Mouse (Mus musculus): ENCODE measurements around the gene Mettl6. TPM values are rescaled to one million over a fixed set of nuclear protein-coding genes. Genes with fewer than 3 reads are reported as not detected.

Gene Mettl6
- 10 to 100 TPM; 26.5 to 27.3 TPM for total RNA-seq (2021)

GRCm38 (mm10) chr14:31494975-31495455 is at the start of gene Mettl6:
Gene Mettl6 (minus strand): TSS chr14:31495040.
- intact Hi-C loops (cut with DNase I): no loop called here
- DNase-seq (ENCODE audit: extremely low spot score in 1 of 2, low spot score in 2 of 2): peak; percentile 88 to 93

DNA sequence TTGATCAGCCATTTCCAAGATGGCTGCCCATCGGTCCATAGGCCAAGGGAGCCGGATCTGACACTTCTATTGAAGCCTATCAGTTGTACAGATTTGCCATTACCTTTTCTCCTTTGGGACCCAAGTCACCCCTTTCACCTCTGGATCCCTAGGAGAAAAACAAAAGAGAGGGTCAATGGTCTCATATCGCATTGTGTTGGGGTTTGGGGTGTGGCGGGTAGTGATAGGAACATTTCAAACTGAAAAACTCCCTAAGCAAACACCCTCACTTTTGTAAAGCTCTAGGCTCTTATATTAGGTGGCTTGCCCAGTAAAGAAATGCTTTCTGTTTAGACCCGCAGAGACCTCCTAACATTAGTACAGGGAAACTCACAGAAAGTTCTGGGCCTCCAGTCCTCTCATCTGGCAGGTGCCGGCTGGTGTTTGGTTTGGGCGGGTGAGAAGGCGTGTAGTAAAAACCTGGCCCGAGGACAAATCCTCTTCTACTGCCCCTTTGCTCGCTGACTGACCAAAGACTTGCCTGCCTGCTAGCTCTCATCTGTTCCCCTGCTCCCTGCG is 49.1 kb upstream of the Mettl6 start:
- intact Hi-C loops (cut with DNase I): no loop called here

GRCm38 (mm10) chr14:31537298-31537697 is 42.5 kb upstream of the Mettl6 start:
- DNase-seq (ENCODE audit: extremely low spot score in 1 of 2, low spot score in 2 of 2): peak; percentile 7 to 41
- intact Hi-C loops (cut with DNase I): no loop called here

More for the DNA sequence above, 49.1 kb upstream of the Mettl6 start:
- no peak for DNase-seq (ENCODE audit: extremely low spot score in 1 of 2, low spot score in 2 of 2)

DNA sequence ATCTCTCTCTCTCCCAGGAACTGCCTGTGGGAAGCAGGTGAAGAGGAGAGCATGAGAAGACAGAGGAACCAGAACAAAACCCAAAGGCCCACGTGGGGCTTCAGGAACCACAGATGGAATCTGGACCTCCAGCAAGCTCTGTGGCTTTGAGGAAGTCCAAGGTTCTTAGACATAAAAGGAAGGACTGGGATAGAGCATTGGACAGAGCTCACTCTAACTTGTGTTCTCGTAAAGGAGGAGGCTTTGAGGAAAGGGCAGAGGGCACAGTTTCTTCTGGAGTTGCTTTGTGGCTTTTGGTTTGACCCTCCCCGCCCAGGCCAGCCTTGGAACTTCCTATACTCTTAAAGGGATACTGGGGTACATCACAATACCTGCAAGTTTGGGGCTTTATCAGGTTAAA is 37.8 kb upstream of the Mettl6 start:
- DNase-seq (ENCODE audit: extremely low spot score in 1 of 2, low spot score in 2 of 2): no peak
- intact Hi-C loops (cut with DNase I): no loop called here

GRCm38 (mm10) chr14:31531506-31532148 is 36.8 kb upstream of the Mettl6 start:
- peak in 1 of 2 experiments; percentile 51 for DNase-seq (ENCODE audit: extremely low spot score in 1 of 2, low spot score in 2 of 2)
- intact Hi-C loops (cut with DNase I): no loop called here

- DNase-seq (ENCODE audit: extremely low spot score in 1 of 2, low spot score in 2 of 2): no peak
- intact Hi-C loops (cut with DNase I): no loop called here
These were observed 36.0 kb upstream of the Mettl6 start for GRCm38 (mm10) chr14:31530847-31531246.

DNA sequence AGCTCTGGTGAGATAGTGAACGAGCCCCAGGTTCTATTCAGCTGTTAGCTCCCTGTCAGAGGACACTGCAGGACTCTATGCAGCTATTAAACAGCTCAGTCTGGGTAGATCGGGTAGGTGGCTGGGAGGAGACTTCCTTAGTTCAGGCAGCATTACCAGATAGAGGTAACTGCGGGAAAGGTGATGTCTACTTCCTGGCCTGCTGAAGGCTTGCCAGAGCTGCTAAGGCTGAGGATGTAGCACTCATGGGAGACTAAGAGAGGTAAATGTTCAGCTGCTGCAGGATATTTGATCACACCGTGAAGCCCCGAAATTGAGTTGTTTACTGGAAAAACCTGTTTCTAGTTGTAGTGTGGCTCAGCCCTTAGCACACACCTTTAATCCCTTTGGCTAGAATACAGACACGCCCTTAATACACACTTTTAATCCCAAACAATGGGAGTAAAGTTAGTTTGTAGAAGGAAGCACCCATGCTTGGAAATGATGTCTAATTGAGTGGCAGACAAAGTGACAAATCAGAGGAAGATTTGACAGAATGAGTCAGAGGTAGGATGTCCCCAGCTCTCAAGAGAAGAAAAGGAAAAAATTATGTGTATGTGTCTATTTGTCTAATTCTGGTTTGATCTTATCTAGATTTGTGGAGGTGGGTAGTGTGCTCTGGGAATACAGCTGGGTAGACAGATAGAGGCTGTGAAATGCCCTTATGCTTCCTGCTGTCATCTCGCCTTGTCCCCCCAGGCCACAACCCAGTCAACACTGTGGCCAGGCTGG is 30.4 kb upstream of the Mettl6 start:
- DNase-seq (ENCODE audit: extremely low spot score in 1 of 2, low spot score in 2 of 2): no peak
- intact Hi-C loops (cut with DNase I): no loop called here

DNA sequence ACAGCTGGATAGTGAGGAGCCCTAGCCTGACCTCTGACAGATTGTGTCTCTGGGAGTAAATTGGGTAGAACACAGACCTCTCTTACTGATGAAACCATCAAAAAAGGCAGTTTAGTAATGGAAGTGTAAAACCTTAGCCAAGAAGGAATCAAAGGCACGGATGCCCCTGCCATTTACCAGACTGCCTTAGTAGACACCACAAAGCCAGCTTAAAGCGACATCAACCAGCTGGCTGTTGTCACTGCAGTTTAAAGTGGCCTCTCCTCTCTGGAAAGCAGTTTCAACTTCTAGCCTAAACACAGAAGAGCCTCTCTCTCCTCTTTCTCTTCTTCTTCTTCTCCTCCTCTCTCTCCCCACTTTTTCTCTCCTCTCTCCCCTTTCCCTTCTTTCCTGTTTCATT is 26.5 kb upstream of the Mettl6 start:
- intact Hi-C loops (cut with DNase I): no loop called here
- DNase-seq (ENCODE audit: extremely low spot score in 1 of 2, low spot score in 2 of 2): no peak

DNA sequence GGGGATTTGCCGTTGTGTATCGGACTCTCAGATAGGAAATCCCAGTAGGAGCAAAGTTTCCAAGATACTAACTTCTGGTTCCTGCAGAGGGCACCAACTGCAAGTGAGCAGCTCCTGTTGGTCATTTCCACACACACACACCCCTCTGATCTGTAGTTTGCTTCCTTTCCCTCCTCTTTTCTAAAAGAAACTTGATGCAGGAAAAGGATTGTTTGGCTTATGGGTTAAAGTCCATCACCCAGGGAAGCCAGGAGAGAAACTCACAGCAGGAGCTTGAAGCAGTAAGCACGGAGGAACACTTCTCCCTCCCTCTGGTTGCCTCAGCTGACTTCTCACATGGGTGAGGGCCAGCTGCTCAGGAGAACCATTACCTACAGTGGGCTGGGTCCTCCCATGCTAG is 24.3 kb upstream of the Mettl6 start:
- intact Hi-C loops (cut with DNase I): loop anchor here (2.0 kb wide), 1 partner anchor 86 kb away; no protein-coding TSS in a partner anchor

GRCm38 (mm10) chr14:31515895-31516294 is 21.1 kb upstream of the Mettl6 start:
- intact Hi-C loops (cut with DNase I): no loop called here
- no peak for DNase-seq (ENCODE audit: extremely low spot score in 1 of 2, low spot score in 2 of 2)

More for the DNA sequence above, 24.3 kb upstream of the Mettl6 start:
- DNase-seq (ENCODE audit: extremely low spot score in 1 of 2, low spot score in 2 of 2): no peak

DNA sequence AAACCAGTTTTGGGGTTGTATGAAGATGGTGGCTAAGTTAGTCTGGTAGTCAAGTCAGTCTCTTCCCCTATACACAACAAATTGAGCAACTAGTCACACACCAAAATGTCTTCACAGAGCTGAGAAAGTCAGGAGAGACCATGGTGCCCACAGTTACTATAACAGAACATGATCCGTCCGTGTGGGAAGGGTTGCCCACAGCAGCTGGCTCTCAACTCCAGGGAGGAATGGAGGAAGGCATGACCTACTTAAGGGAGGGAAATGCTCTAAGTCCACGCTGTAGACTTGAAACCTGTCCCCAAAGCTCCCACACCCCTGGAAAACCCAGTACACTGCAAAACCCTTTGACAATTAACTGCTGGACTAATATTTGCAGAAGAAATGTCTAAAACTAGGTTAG is 15.5 kb upstream of the Mettl6 start:
- intact Hi-C loops (cut with DNase I): no loop called here
- DNase-seq (ENCODE audit: extremely low spot score in 1 of 2, low spot score in 2 of 2): no peak

DNA sequence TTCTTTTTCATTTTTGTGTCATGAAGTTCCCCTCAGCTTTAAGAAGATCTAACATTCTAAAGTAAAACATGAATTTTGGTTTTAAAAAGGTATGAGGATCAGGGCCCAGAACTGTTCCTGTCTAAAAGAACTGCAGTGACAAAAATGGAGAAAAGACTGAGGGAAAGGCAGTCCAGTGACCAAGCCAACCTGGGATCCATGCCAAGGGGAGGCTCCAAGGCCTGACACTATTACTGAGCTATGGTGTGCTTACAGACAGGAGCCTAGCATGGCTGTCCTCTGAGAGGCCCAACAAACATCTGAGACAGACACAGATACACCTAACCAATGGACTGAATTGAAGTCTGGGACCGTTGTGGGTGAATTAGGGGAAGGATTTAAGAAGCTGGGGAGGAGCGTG is 15.1 kb upstream of the Mettl6 start:
- intact Hi-C loops (cut with DNase I): no loop called here
- no peak for DNase-seq (ENCODE audit: extremely low spot score in 1 of 2, low spot score in 2 of 2)

GRCm38 (mm10) chr14:31506456-31506855 is 11.6 kb upstream of the Mettl6 start:
- DNase-seq (ENCODE audit: extremely low spot score in 1 of 2, low spot score in 2 of 2): no peak
- intact Hi-C loops (cut with DNase I): no loop called here

- intact Hi-C loops (cut with DNase I): no loop called here
- no peak for DNase-seq (ENCODE audit: extremely low spot score in 1 of 2, low spot score in 2 of 2)
These were observed 8.6 kb upstream of the Mettl6 start for GRCm38 (mm10) chr14:31503406-31503805.

- intact Hi-C loops (cut with DNase I): no loop called here
- DNase-seq (ENCODE audit: extremely low spot score in 1 of 2, low spot score in 2 of 2): no peak
These were observed 4.7 kb upstream of the Mettl6 start for GRCm38 (mm10) chr14:31499526-31499925.

DNA sequence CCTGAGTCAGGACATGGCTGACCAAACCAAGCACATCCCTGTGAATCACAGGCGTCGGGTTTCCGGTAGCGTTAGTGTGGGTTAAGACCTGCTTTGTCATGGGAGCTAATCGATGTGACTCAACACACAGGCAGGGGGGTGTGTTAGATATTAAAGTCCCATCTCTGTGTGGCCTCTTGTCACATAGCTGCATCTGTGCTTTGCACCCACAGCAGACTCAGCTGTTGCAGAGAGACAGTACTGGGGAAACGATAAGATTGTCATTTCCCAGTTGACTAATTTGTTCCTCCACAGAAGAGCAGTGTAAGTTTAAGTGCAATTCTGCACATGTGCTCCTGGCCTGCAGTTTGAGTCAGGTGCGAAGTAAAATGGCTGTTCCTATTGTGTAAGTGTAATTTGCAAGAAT is 1.4 kb upstream of the Mettl6 start:
- DNase-seq (ENCODE audit: extremely low spot score in 1 of 2, low spot score in 2 of 2): no peak
- intact Hi-C loops (cut with DNase I): no loop called here

GRCm38 (mm10) chr14:31495538-31495937 is 698 bp upstream of the Mettl6 start:
- no peak for DNase-seq (ENCODE audit: extremely low spot score in 1 of 2, low spot score in 2 of 2)
- intact Hi-C loops (cut with DNase I): no loop called here

- peak in 1 of 2 experiments; percentile 51 for DNase-seq (ENCODE audit: extremely low spot score in 1 of 2, low spot score in 2 of 2)
- intact Hi-C loops (cut with DNase I): no loop called here
These were observed 378 bp downstream of the Mettl6 start, which contains the start of gene Eaf1 for GRCm38 (mm10) chr14:31494349-31494974. Gene Eaf1 (plus strand): TSS chr14:31494399.

DNA sequence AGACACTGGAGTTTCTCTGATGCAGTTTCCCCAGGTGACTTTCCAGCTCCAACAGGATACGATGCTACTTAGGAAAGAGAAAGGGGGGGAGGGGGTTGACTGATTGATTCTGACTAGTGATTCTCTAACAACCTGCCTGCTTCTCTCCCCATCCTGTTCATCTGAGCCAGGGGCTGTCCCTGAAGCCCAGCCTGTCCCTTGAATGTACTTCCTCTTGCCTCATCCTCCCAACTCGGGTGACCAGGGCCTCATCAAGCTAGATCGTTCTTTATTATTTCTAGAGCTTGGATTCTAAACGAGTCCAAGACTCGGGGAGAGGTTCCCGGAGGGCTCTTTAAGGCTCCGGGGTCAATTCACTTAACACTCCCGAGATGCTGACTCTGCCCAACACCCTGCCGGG is 939 bp downstream of the Mettl6 start:
- DNase-seq (ENCODE audit: extremely low spot score in 1 of 2, low spot score in 2 of 2): no peak
- intact Hi-C loops (cut with DNase I): no loop called here

Measured in left cerebral cortex, postnatal 10 days (tissue).